Mouse (Mus musculus) embryo, embryonic 10 days (tissue): Measurements from ENCODE around the gene Fbxo28.
"Not testable (repeated sequence)": the region's sequence is repeated elsewhere in the genome, so short reads cannot be mapped to it uniquely, and the experiment has no call there.

ENCODE experiments used
- DNase-seq: peaks from one replicate; pipeline ENCODE4 v3.0.0-alpha.2; 2015; ENCODE audit warnings: low spot score

The Fbxo28 gene

DNA sequence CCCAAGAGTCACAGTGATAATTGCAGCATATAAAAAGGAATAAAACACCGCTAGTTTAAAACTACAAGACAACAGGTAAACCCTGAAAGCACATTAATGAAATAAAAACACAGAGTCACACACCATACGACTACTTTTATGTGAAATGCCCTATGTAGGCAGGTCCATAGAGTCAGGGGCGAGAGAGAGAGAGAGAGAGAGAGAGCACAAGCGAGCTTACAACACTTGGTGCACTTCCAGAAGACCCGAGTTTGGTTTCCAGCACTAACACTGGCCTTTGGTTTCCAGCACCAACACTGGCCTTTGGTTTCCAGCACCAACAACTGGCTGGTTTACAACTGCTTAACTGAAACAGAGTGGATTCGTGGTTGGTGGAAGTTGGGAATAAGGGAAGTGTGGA, 564 bp upstream of the Fbxo28 start:
- DNase-seq: no peak

DNA sequence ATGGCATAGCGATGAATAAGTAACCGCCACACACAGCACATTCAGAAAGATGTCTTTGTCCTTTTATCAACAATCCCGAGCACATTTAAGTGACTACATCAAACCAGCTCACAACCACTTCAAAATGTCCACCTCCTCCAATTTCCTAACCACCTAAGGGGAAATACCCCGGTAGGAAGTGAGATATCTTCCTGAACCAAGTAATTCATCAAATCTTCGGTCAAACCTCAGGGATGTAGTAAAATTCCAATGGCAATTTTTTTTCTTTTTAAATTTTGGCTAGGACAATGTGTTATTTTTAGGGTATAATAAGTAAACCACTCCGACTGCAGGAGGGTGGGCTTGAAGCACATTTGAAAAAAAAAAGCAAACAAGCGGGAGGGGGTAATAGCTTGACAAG, 1.1 kb downstream of the Fbxo28 start:
- no peak for DNase-seq

DNA sequence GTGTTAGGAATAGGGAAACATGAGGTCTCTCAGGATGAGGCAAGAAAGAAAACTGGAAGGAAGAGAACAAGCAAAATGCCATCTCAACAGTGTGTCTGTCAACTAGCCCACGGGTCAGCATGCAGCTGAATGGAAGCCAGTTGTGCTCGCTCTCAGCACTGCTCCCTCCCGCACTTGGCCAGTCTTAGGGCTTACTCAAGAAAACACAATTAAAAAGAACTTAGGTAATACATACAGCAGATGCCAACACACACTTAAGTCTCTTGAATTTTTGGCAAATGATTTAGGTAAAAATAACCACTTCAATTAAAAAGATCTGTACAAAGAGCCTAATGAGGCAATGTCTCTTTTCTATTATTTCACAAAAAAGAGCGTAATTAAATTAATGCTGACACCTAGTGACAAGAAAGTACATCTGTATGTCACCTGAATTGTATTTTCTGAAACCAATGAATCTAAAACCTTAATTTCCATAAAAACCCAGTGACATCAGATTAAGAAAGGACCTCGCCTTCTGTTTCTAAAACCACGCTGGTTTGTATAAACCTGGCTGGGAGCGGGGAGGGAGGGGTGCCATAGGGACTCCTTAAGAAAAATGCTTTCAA, 2.4 kb downstream of the Fbxo28 start:
- no peak for DNase-seq

DNA sequence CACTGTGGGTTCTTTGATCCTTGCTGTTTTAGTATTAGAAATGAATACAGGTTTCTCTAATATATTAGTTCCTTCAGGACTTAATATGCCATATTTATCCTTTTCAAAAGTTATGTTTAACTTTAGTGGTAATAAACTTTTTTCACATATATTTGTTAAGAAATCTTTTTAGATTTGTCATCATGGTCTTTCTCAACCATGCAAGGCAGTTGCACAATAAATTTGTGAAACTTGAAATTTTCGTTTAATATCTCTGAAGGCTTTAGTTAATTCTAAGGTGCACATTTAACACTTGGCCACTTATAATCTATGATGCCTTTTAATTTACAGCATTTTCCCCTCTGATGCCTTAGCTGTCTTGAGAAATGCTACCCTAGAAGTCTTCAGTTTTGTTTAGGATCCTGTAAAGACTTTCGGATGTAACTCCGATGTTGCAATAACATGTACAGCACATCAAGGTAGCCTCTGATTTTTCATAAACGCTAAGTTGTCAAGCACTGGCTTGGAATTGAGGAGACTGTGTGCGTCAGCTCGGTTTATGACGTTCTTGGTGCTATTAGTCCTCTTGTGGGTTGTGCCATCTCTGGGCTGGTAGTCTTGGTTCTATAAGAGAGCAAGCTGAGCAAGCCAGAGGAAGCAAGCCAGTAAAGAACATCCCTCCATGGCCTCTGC, 7.5 kb downstream of the Fbxo28 start:
- DNase-seq: no peak

DNA sequence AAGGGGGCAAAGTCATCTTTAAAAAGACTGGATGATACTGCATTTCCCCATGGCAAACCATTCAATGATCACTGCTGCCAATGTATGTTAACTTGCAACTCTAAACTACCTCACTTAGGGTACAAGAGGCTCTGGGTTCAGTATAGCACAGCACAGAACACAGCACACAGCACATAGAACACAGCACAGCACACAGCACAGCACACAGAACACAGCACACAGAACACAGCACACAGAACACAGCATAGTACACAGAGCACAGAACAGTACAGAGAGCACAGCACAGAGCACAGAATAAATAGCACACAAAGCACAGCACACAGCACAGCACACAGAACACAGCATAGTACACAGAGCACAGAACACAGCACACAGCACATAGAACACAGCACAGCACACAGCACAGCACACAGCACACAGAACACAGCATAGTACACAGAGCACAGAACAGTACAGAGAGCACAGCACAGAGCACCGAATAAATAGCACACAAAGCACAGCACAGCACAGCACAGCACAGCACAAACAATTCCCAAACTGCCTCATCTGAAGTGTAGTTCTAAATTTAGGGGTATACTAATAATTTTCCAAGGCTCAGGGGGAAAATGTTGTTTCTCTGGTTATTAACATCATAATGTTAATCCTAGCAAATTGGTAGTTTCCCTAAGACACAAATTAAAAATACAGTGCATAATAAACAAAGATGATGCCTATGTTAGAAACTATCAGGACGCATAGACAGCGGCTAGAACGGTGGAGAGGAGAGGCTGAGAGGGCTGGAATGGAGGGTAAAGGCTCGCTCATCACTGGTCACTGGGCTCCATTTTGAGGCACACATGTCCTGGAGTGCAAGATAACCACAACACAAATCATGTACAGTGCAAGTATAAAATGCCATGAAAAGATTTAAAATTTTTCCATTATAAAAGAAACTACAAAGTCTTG, 9.1 kb downstream of the Fbxo28 start:
- no peak for DNase-seq

DNA sequence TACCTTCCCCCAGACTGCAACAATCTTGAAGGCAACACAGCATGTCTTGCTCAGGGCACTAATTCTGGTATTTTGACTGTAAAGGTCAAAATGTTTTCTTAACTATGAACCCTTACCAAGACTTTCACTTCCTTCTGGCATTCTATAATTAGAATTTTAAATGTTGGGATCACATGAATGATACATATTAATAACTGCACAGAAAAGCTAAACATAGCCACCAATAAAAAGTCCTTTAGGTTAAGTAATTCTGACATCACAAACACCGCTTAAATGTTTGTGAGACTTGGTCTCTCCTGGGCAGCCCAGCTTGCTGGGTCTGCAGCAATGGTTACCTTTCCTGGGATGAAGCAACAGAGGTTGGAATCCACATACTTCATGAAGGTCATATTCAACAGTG, 15.5 kb downstream of the Fbxo28 start:
- DNase-seq: no peak

DNA sequence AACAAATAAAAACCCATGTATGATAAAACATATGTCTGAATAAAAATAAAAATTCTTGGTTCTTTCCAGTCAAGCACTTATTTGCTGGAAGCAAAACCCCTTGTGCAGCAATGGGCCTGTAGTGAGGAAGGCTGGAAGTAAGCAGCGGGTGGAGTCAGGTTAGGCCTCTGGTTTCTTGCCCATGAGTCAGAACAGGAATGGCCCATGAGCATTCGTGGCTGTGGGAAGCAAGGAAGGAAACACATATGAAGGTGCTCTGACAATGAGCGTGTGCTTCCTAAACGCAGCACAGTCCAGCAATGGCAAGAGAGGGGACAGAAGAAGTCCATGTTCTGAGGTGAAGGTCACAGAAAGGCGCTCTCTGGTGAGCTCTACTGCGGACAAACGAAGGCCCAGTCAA, 16.9 kb downstream of the Fbxo28 start:
- no peak for DNase-seq

DNA sequence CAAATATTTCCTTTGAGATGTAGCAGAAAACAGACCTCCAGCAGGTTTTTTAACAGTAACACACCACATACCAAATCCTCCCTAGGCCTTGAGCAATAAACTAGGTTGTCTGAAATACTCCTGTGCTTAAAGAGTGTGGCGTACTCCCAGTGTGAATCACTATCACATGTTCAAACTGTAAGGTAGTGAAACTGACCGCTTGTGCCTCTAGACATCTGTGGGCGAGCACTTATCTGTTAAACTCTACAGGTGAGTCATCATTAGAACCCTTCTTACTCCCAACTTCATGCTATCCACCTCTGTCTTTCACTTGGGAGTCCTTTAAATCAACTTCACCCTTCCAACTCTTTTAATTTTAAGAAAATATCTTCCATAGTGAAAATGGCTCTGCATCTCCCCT, 18.3 kb downstream of the Fbxo28 start:
- DNase-seq: no peak

DNA sequence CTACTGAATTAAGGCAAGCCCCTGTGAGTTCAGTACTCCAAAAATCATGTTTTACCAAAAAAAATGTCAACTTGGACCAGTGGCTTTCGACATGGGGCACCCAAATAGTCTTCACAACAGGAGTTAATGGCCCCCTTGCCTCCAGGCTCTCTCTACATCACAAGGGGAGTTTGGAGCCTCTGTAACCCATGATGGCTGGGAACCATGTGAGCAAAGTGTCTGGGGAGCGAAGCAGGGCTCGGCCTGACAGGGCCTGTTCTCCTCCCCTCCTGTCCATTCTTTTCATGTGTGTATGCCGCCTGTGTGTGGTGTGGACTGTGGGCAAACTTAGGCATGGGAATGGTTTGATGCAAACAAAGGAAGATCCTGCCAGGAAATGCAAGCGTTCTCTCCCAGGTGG, 27.2 kb downstream of the Fbxo28 start:
- no peak for DNase-seq

DNA sequence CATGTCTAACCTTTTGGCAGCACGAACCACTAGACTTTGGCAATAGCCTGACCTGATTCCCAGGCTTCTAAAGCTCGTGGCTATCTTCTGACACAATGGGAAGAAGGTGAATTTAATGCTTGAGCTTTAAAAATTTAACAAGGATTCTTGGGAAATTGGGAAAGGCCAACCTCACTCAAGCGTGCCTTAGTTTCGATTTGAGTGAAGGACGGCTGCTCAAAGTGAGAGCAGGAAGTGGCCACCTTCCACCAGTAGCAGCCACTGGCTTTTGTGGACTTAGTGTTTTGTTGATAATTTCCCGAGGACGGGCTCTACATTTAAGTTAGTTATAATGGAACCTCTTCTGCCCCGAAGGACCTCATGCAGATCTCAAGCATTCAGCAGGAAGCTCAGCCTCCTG, 28.2 kb downstream of the Fbxo28 start:
- no peak for DNase-seq

DNA sequence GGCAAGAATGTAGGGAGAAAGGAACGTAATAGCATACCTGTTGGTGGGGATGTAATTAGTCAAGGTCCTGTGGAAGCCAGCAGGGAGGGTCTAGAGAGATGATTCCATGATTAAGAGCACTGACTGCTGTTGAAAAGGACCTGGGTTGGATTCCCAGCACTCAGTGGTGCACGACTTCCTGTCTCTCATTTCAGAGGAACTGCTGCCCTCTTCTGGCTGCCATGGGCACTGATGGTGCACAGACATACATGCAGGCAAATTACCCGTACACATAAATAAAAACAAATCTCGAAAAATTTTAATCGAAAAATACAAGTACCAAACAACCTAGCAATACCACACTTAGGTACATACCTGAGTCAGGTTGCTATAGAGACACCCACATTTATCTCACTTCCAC, 30.1 kb downstream of the Fbxo28 start:
- no peak for DNase-seq

DNA sequence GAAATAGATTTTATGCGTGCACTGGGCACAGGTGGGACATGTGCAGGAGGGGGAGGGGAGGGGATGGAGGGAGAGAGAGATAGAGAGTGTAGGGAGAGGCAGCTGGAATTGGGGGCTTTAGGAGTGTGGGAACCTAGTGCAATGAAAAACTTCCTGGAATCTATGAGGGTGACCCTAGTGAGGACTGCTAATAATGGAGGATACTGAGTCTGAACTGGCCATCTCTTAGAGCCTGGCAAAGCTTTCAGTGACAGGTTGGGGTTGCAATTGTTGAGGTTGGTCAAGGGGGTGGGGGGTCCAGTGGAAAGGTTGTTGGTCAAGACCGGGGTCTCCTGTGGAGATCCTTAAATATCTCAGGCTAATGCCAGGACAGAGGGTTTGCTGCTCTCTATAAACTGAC, 31.1 kb downstream of the Fbxo28 start:
- DNase-seq: no peak

DNA sequence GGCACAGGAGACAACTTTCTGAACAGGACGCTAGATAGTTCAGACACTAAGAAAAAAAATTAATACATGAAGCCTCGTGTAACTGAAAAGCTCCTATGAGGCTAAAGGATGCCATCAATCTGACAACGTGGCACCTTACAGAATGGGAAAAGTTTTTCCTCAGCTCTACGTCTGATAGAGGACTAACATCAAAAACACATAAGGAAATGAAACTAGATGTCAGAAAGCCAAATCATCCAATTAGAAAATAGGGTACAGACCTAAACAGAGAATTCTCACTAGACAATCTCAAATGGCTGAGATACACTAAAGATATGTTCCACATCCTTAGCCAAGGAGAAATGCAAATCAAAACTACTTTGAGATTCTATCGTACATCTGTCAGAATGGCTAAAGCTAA, 32.0 kb downstream of the Fbxo28 start:
- DNase-seq: no peak

DNA sequence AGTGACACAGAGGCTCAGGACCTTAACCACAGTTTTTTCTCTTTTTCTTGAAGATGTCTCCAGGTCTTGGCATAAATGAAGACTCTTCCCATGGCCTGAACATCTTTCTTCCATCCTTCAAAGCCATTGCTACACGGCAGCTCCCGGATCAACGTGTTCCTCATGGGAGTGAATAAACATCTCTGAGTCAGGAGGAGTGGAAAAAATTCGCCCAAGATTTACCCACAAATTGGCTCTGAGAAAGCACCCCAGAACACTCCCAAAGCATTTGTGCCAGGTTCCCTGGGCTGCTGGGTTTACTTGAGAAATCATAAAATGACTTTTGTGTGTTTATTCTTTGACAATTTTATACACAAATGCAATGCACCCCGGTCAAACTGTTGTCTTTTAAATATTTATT, 38.5 kb downstream of the Fbxo28 start:
- no peak for DNase-seq

DNA sequence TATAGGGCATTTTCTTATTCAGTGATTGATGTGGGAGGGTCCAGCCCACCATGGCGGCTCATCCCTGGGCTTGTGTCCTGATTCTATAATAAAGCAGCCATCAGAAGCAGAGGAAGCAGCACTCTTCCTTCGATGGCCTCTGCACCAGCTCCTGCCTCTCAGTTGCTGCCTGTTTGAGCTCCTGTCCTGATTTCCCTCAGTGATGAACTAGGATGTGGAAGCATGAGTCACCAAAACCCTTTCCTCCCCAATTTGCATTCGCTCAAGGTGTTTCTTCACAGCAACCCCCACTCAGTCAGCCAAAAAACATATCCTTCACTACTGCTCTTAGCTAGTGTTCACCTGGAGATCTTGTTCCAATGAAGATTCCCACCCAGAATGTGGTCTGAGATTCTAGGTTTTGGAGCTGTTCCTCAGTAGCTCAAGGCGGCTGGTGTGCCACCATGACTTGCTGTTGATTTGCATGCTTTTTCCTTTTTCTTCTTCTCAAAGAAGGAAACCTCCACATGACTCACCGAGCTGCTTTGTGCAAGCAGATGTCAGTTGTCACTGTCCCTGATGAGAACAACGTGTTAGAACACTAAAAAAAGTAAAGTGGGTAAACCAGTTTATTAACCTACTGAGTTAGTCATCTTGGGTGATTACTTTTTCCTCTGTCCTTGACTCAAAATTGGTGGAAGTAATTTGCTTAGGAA, 39.1 kb downstream of the Fbxo28 start:
- DNase-seq: no peak

DNA sequence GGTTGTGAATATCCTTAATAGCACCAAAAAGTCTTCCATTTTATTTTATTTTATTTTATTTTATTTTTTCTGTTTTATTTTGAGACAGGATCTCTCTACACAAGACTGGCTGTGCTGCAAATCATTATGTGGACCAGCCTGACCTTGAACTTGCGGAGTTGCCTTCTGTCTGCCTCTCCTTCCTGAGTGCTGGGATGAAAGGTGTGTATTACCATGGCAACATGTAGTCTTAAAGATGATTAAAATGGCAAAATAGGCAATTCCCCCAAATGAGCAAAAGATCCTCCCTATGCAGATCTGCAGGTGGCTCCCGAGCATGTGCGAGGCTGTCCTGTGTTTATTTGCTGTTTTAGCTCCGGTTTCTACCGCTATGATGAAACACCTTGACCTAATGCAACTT, 43.6 kb downstream of the Fbxo28 start:
- no peak for DNase-seq

DNA sequence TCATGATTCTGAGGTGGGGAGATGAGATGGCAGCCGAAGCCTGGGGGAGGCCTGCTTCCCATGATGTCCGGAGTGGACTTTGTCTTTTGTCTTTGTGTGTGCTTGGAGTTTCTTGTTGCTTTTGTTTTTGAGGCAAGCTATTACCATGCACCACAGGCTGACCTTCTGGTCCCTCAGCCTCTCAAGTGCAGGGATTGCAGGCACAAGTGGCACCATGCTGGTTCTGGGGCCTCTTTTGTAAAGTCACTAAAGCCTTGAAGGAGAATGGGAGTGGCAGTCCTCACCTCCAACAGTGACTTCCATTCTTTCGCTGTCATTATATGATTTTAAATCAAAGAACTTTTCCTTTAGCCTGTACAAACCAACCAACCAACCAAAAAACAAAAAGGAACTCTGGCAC, 44.2 kb downstream of the Fbxo28 start:
- DNase-seq: no peak

DNA sequence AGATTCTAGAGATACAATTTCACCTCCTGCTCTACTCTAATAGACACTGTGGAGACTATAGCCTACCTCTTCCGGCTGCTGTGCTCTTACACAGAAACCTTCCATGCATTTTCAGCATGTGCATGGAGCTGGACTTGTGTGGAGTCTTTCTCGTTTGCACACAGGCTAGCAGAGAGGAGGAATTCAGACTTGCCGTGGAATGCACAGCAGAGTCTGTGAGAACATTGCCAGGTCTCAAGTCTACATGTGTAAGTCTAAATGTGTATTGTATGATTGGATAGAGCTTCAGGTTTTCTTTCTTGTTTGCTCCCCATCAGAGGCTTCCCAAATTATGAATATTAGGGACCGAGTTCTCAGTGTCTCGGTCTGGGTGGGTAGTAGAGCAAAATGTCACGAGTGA, 44.6 kb downstream of the Fbxo28 start:
- DNase-seq: no peak

DNA sequence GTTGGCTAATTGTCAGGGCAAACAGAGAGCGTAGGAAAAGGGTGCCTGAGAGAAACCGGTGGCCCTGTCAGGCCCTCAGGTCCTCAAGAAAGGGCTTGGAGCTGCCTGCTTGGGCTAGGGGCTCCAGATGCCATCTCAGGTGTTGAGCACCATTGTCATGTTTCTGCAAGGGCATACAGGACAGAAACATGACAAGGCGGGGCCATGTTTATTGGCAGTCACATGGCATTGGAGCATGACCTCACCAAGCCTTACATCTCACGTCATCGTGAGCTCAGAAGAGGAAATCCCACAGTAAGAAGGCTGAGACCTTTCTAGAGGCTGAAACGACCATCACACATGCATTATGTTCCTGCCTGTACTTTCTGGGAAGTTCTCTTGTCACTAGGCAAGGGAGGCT, 45.3 kb downstream of the Fbxo28 start:
- no peak for DNase-seq

DNA sequence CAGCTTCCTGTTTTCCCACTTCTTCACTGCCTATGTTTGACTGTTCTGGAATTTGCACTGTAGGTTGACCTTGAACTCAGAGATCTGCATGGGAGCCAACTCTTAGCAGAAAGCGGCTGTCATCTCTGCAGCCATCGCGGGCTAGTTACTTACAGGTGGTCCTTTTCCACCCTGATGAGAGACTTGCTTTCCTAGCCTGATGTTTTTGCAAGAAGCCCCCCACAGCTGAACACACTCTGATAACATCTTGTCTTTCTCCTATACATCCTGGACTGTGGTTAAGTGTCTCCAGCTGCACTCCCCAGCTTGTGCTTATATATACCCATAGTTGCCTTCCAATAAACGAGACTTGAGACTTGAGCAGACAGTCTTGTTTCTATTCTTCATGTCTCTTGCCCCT, 49.1 kb downstream of the Fbxo28 start:
- no peak for DNase-seq

DNA sequence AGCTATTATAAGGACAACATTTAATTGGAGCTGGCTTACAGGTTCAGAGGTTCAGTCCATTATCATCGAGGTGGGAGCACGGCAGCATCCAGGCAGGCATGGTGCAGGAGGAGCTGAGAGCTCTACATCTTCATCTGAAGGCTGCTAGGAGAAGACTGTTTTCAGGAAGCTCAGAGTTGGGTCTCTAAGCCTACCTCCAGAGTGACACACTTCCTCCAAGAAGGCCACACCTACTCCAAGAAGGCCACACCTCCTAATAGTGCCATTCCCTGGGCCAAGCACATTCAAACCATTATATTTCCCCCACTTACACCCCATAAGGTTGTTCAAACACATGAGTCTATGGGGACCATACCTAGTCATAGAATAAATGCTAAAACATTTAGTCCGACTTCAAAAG, 50.7 kb downstream of the Fbxo28 start:
- DNase-seq: not testable (repeated sequence)

DNA sequence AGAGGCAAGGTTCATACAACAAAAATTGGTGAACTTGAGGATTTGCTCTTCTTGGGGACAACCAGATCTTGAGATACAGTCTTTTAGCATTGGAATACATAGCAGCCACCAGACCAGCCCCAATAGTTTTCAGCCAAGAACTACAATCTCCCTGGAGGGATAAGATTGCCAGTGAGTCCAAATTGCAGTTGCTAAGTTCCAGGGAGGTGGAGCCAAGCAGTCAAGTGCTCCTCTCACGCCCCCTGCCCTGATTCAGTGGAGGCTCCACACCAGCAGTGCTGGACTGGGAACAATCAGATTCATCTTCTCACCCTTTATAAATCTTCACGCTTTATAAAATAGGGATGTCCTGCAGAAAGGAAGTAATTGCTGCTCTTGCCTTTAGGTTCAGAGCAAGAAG, 51.6 kb downstream of the Fbxo28 start:
- DNase-seq: no peak

DNA sequence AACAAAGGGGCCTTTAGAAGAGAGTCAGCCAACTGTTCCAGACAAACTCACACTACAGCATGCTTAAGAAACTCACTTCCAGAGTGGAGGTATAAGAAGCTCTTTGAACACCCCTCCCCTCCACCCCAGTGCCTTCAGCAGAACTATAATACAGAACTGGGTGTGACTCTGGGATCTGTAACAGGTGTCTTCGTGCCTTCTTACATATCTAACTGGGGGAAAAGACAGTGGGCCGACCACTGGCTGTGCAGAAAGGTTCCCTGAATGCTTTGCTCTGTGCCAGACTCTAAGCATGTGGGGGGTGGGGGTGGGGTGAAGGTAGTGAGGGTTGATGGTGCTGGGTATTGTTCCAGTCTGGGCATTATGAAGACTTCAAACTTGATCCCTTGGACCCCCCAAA, 52.8 kb downstream of the Fbxo28 start:
- no peak for DNase-seq
